Mouse (Mus musculus): ENCODE measurements at regions not wholly inside any gene's neighbourhood (a gene's known extent, or its start where the extent isn't known, plus 50 kb on each side); places are given as distances from the start of the nearest gene placed in this dataset.

GRCm38 (mm10) chr15:93010629-93011028, 264.4 kb downstream of the Gxylt1 start:
- TF ChIP-seq POLR2A (IDR thresholded peaks at IDR 0.05; ENCODE audit: control insufficient read depth, low read depth, low read length): no peak
- no peak for TF ChIP-seq CTCF (IDR thresholded peaks at IDR 0.05; ENCODE audit: control insufficient read depth, insufficient read depth, insufficient replicate concordance, low read depth, low read length)
